Mouse (Mus musculus) stomach, embryonic 15.5 days (tissue): ENCODE measurements around the gene Ipo4. TPM values are rescaled to one million over a fixed set of nuclear protein-coding genes. Genes with fewer than 3 reads are reported as not detected.
A peak's percentile ranks its signal among the peaks of the same experiment; 100 is the strongest.

ENCODE experiments used
- ATAC-seq: fragments of 200-750 bp; cut with Nextera tagmentation; 2 replicates; pipeline ENCODE4 v1.8.0; 2017; ENCODE audit warnings: low read depth, moderate number of reproducible peaks, moderate TSS enrichment; ENCODE audit not compliant: insufficient read depth, low FRiP score
- H3K27ac ChIP-seq: fragments of 300-500 bp; sonication (generic); 2 replicates; pipeline ENCODE4 v1.5.1; 2015; ENCODE audit warnings: mild to moderate bottlenecking, inconsistent platforms
- H3K27me3 ChIP-seq: fragments of 300-500 bp; sonication (generic); replicated peaks from 2 replicates; pipeline ENCODE4 v1.6.1; 2015; ENCODE audit warnings: inconsistent platforms
- H3K36me3 ChIP-seq: fragments of 300-500 bp; sonication (generic); 2 replicates; pipeline ENCODE4 v1.6.1; 2015; ENCODE audit warnings: inconsistent platforms
- H3K4me1 ChIP-seq: fragments of 300-500 bp; sonication (generic); 2 replicates; pipeline ENCODE4 v1.6.1; 2015; ENCODE audit warnings: inconsistent platforms
- H3K4me2 ChIP-seq: fragments of 300-500 bp; sonication (generic); 2 replicates; pipeline ENCODE4 v1.6.1; 2015; ENCODE audit warnings: mild to moderate bottlenecking, inconsistent platforms
- H3K4me3 ChIP-seq: fragments of 300-500 bp; sonication (generic); replicated peaks from 2 replicates; pipeline ENCODE4 v1.5.1; 2015; ENCODE audit warnings: inconsistent platforms
- H3K9ac ChIP-seq: fragments of 300-500 bp; sonication (generic); 2 replicates; pipeline ENCODE4 v1.6.1; 2015; ENCODE audit warnings: inconsistent platforms
- H3K9me3 ChIP-seq: fragments of 300-500 bp; sonication (generic); 2 replicates; pipeline ENCODE4 v1.6.1; 2016; ENCODE audit warnings: inconsistent platforms
- WGBS: fragments of 180-500 bp; shearing (Covaris S2); methylation state at CpG from one replicate; pipeline ENCODE4 v1.1.7; 2015; 5-methylcytosine and 5-hydroxymethylcytosine counted together
- polyA plus RNA-seq: library from polyadenylated mRNA; unstranded; fragments of >200 nt; fragmentation: Nextera tagmentation; extraction: Ambion mirVana; gene quantifications from 2 replicates; pipeline ENCODE4 v1.2.1, GENCODE M21; 2015

The Ipo4 gene
- polyA plus RNA-seq, 1 experiment from 2014 or later, result 82.4 TPM

GRCm38 (mm10) chr14:55628077-55628827 lies 7.5 kb downstream of the Ipo4 start:
- Histone ChIP-seq H3K9me3 (no peaks in the 10 kb centered on the region), H3K4me2 (no peak overlapping the region), H3K9ac (no peak overlapping the region), H3K36me3 (peaks cover 71% of the 10 kb centered on the region), H3K27me3 (no peaks in the 10 kb centered on the region), H3K27ac (no peak overlapping the region), H3K4me1 (no peaks in the 10 kb centered on the region), H3K4me3 (no peak overlapping the region)
- ATAC-seq, result no peak
- 84% methylated on average over 27 of the region's 27 CpGs for WGBS

DNA sequence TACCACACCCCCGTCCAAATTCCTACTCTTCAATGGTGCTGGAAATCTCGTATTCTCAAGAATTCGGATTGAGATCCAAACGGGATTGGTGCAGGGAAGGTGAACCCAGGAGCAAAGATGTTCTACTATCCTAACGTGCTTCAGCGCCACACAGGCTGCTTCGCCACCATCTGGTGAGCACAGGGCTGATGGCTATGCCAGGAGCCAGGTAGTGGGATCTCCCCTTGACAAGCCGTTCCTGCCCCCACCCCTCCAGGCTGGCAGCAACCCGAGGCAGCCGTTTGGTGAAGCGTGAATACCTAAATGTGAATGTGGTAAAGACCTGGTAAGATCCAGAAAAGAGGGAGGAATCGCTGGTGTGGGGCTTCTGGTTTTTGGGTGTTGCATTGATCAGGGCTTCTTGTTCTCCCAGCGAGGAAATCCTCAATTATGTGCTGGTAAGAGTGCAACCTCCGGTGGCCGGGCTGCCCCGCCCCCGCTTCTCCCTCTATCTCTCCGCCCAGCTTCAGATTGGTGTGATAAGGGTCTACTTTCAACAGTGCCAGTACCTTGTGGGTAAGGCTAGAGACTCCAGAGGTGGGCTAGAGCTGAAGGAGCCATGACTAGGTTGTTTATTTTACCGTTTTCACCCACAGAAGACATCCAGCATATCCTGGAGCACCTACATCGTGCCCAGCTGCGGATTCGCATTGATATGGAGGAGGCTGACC lies 17.1 kb downstream of the Ipo4 start:
- H3K4me1 ChIP-seq, result peaks cover 10% of the 10 kb centered on the region
- no peaks in the 10 kb centered on the region for H3K9me3 ChIP-seq
- no peaks in the 10 kb centered on the region for H3K36me3 ChIP-seq
- H3K4me2 ChIP-seq, result peak overlapping the region; percentile 50
- ATAC-seq, result no peak
- WGBS, result 32% methylated on average over 22 of the region's 22 CpGs
- H3K4me3 ChIP-seq, result peak overlapping the region; percentile 26
- H3K27me3 ChIP-seq, result no peaks in the 10 kb centered on the region
- no peak overlapping the region for H3K9ac ChIP-seq
- no peak overlapping the region for H3K27ac ChIP-seq

DNA sequence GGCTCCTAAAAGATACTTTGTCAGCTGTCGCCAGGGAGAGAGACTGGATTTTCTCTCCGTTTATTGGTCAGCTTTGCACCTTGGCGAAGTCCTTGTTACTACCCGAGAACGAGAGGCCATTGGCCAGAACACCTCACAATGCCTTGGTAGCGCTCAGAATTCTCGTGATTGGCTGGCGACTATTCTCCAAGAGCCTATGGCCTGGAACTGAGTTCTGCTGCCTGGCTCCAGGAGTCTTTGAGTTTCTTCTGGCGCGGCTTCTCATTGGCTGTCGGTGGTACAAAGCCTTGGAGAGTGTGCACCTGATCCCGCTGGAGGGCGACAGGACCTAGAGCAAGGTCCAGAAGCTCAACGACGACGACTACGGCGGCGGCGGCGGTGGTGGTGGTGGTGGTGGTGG lies 17.9 kb downstream of the Ipo4 start, which contains the start of gene Rec8:
Rec8 (plus strand) TSS at position 216 of the 400 bp plus-strand sequence.
- peak; percentile 84 for ATAC-seq
- peaks cover 10% of the 10 kb centered on the region for H3K4me1 ChIP-seq
- H3K27ac ChIP-seq, result peak within 1 kb of the TSS; percentile 3; the same call in 1 of the 2 replicates
- H3K27me3 ChIP-seq, result no peaks in the 10 kb centered on the region
- H3K36me3 ChIP-seq, result no peaks in the 10 kb centered on the region
- no peaks in the 10 kb centered on the region for H3K9me3 ChIP-seq
- peak within 1 kb of the TSS; percentile 26 for H3K4me3 ChIP-seq
- peak within 1 kb of the TSS; percentile 50 for H3K4me2 ChIP-seq
- WGBS, result 10% methylated on average over 21 of the region's 21 CpGs
- H3K9ac ChIP-seq, result no peak within 1 kb of the TSS

GRCm38 (mm10) chr14:55616844-55617243 lies 18.9 kb downstream of the Ipo4 start:
- 83% methylated on average over 2 of the region's 2 CpGs for WGBS
- H3K9ac ChIP-seq, result no peak overlapping the region
- ATAC-seq, result no peak
- H3K27ac ChIP-seq, result no peak overlapping the region
- no peak overlapping the region for H3K4me3 ChIP-seq
- H3K36me3 ChIP-seq, result no peaks in the 10 kb centered on the region
- H3K9me3 ChIP-seq, result no peaks in the 10 kb centered on the region
- no peak overlapping the region for H3K4me2 ChIP-seq
- peaks cover 10% of the 10 kb centered on the region for H3K4me1 ChIP-seq
- H3K27me3 ChIP-seq, result no peaks in the 10 kb centered on the region

DNA sequence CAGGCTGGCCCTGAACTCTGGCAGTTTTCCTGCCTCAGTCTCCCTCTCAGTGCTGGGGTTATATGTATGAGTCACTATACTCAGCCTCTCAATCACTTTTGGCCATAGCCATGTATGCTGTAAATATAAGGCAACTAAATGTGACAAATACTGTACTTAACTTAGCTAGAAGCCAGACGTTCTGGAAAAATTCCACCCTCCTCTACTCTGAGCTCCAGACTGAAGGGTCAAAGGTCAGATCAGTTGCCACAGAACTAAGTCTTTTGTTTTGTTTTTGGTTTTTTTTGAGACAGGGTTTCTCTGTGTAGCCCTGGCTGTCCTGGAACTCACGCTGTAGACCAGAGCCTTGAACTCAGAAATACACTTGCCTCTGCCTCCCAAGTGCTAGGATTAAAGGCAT lies 19.9 kb downstream of the Ipo4 start:
- H3K9ac ChIP-seq, result no peak overlapping the region
- H3K4me3 ChIP-seq, result no peak overlapping the region
- H3K9me3 ChIP-seq, result no peaks in the 10 kb centered on the region
- no peak overlapping the region for H3K4me2 ChIP-seq
- no peaks in the 10 kb centered on the region for H3K36me3 ChIP-seq
- no peak overlapping the region for H3K27ac ChIP-seq
- peaks cover 10% of the 10 kb centered on the region for H3K4me1 ChIP-seq
- ATAC-seq, result no peak
- H3K27me3 ChIP-seq, result no peaks in the 10 kb centered on the region
- WGBS, result 43% methylated on average over 2 of the region's 2 CpGs

GRCm38 (mm10) chr14:55614565-55615178 lies 21.1 kb downstream of the Ipo4 start:
- no peak overlapping the region for H3K4me2 ChIP-seq
- H3K9ac ChIP-seq, result no peak overlapping the region
- no peaks in the 10 kb centered on the region for H3K27me3 ChIP-seq
- H3K27ac ChIP-seq, result no peak overlapping the region
- peaks cover 10% of the 10 kb centered on the region for H3K4me1 ChIP-seq
- H3K36me3 ChIP-seq, result 0 out of 2 replicates have a peak, but pooled peaks cover 2% of the 10 kb centered on the region
- peak; percentile 51; the same call in 1 of the 2 replicates for ATAC-seq
- no peaks in the 10 kb centered on the region for H3K9me3 ChIP-seq
- H3K4me3 ChIP-seq, result no peak overlapping the region
- 68% methylated on average over 7 of the region's 7 CpGs for WGBS

DNA sequence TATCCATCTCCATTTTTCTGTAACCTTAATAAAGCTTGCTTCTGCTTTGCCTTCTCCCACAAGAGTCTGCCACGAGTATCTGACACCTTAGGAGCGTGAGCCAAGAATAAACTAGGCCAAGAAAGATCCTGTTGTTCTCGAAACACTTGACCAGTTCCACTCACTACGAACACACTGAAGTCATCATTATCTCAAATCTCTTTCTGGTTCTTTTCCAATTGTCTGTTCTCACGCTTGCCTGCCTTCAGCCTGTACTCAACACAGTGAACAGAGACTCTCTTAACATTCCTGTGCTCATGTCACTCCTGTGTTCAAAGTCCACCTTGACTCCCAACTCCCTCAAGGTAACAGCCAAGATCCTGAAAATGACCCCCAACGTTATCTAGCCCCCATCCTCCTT lies 22.4 kb downstream of the Ipo4 start:
- no peak overlapping the region for H3K9ac ChIP-seq
- no peak overlapping the region for H3K4me3 ChIP-seq
- H3K9me3 ChIP-seq, result no peaks in the 10 kb centered on the region
- no peak overlapping the region for H3K27ac ChIP-seq
- no peak for ATAC-seq
- peaks cover 10% of the 10 kb centered on the region; the same call in 1 of the 2 replicates for H3K36me3 ChIP-seq
- 69% methylated on average over 6 of the region's 6 CpGs for WGBS
- no peaks in the 10 kb centered on the region for H3K27me3 ChIP-seq
- no peak overlapping the region for H3K4me2 ChIP-seq
- peaks cover 4% of the 10 kb centered on the region; the same call in 1 of the 2 replicates for H3K4me1 ChIP-seq

DNA sequence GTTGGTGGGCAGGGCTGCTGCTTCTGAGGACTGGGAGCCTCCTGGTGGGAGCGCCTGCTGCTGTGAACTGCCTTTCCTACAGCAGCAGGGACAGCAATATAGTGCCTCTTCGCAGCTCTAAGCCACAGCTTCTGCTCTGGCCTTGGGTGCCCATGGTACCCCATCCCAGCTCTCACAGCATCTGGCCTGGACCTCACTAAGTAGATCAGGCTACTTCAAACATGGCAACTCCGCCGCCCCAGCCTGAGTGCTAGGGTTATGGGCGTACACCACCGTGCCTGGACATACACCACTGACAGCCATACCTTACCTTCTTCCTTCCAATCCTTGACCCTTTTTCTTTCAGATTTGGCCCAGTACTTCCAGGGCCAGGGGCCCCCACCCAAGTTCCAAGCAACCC lies 27.4 kb downstream of the Ipo4 start:
- WGBS, result 91% methylated on average over 6 of the region's 6 CpGs
- H3K9me3 ChIP-seq, result no peaks in the 10 kb centered on the region
- no peak for ATAC-seq
- no peak overlapping the region for H3K9ac ChIP-seq
- no peak overlapping the region for H3K4me3 ChIP-seq
- H3K4me2 ChIP-seq, result no peak overlapping the region
- H3K36me3 ChIP-seq, result peaks cover 27% of the 10 kb centered on the region; the same call in 1 of the 2 replicates
- no peaks in the 10 kb centered on the region for H3K27me3 ChIP-seq
- H3K4me1 ChIP-seq, result peaks cover 9% of the 10 kb centered on the region
- no peak overlapping the region for H3K27ac ChIP-seq

DNA sequence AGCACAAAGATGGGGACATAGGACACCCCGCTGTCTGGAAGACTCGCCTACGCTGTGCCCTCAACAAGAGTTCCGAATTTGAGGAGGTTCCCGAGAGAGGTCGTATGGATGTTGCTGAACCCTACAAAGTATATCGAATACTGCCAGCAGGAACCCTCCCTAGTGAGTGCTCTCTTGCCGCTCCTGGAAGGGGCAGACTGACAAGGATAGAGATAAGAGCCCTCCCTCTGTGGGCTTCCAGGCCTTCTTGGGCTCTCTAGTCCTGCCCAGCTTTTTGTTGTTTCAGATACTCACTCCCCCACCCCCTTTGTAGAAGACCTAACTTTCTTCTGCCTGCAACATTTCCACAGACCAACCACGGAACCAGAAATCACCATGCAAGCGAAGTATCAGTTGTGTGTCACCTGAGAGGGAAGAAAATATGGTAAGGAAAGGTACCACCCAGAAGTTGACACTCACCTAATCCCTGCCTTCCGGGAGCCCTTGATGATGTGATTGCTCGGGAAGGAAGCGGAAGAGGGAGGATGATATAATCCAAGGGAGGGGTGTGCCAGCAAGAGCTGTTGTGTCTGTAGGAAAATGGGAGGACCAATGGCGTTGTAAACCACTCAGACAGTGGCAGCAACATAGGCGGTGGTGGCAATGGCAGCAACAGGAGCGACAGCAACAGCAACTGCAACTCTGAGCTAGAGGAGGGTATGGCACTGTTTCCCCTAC lies 29.9 kb downstream of the Ipo4 start:
- H3K36me3 ChIP-seq, result peaks cover 39% of the 10 kb centered on the region
- H3K4me2 ChIP-seq, result no peak overlapping the region
- no peak for ATAC-seq

GRCm38 (mm10) chr14:55604823-55605222 lies 30.9 kb downstream of the Ipo4 start:
- no peak for ATAC-seq
- peak overlapping the region; percentile 85; the same call in 1 of the 2 replicates for H3K27ac ChIP-seq
- no peak overlapping the region for H3K4me3 ChIP-seq
- no peaks in the 10 kb centered on the region for H3K27me3 ChIP-seq
- WGBS, result 90% methylated on average over 11 of the region's 11 CpGs
- H3K4me2 ChIP-seq, result peak overlapping the region; percentile 59
- H3K9ac ChIP-seq, result no peak overlapping the region
- H3K9me3 ChIP-seq, result no peaks in the 10 kb centered on the region
- H3K4me1 ChIP-seq, result peaks cover 10% of the 10 kb centered on the region
- H3K36me3 ChIP-seq, result peaks cover 46% of the 10 kb centered on the region

More for the DNA sequence above, 29.9 kb downstream of the Ipo4 start:
- 91% methylated on average over 16 of the region's 16 CpGs for WGBS
- peaks cover 10% of the 10 kb centered on the region for H3K4me1 ChIP-seq
- H3K9ac ChIP-seq, result no peak overlapping the region
- no peaks in the 10 kb centered on the region for H3K27me3 ChIP-seq
- H3K4me3 ChIP-seq, result no peak overlapping the region
- no peaks in the 10 kb centered on the region for H3K9me3 ChIP-seq
- H3K27ac ChIP-seq, result no peak overlapping the region
